Mouse (Mus musculus) stomach, postnatal 0 days (tissue): Measurements from ENCODE around the gene Gfpt1. TPM values are rescaled to one million over a fixed set of nuclear protein-coding genes. Genes with fewer than 3 reads are reported as not detected.

ENCODE experiments used
- ATAC-seq: fragments of 200-750 bp; cut with Nextera tagmentation; 2 replicates; pipeline ENCODE4 v1.8.0; 2017; ENCODE audit not compliant: low FRiP score, low TSS enrichment
- DNase-seq: peaks from one replicate; pipeline ENCODE4 v3.0.0-alpha.2; 2016; ENCODE audit warnings: low spot score
- H3K27ac ChIP-seq: fragments of 300-500 bp; sonication (generic); replicated peaks from 2 replicates; pipeline ENCODE4 v1.5.1; 2014; ENCODE audit warnings: mild to moderate bottlenecking, control low read depth
- H3K27me3 ChIP-seq: fragments of 300-500 bp; sonication (generic); 2 replicates; pipeline ENCODE4 v1.6.1; 2014; ENCODE audit warnings: low read length; ENCODE audit not compliant: control insufficient read depth, insufficient read depth
- H3K36me3 ChIP-seq: fragments of 300-500 bp; sonication (generic); 2 replicates; pipeline ENCODE4 v1.6.1; 2014; ENCODE audit warnings: low read length, mixed read lengths; ENCODE audit not compliant: control insufficient read depth, insufficient read depth
- H3K4me1 ChIP-seq: fragments of 300-500 bp; sonication (generic); replicated peaks from 2 replicates; pipeline ENCODE4 v1.6.1; 2014; ENCODE audit warnings: antibody characterized with exemption; ENCODE audit not compliant: control insufficient read depth, insufficient read depth
- H3K4me2 ChIP-seq: fragments of 300-500 bp; sonication (generic); replicated peaks from 2 replicates; pipeline ENCODE4 v1.6.1; 2014; ENCODE audit warnings: low read depth, mild to moderate bottlenecking, control low read depth, moderate library complexity
- H3K4me3 ChIP-seq: fragments of 300-500 bp; sonication (generic); 2 replicates; pipeline ENCODE4 v1.5.1; 2014; ENCODE audit warnings: low read depth, low read length, control low read depth
- H3K9ac ChIP-seq: fragments of 300-500 bp; sonication (generic); 2 replicates; pipeline ENCODE4 v1.6.1; 2014; ENCODE audit warnings: mild to moderate bottlenecking, low read length, control low read depth, mixed read lengths
- H3K9me3 ChIP-seq: fragments of 300-500 bp; sonication (generic); 2 replicates; pipeline ENCODE4 v1.6.1; 2016; ENCODE audit warnings: low read length; ENCODE audit not compliant: control insufficient read depth
- CTCF ChIP-seq: IDR thresholded peaks from 2 replicates; pipeline ENCODE4 v1.5.1; 2016; ENCODE audit warnings: antibody characterized with exemption, low read depth, mild to moderate bottlenecking, moderate library complexity
- EP300 ChIP-seq: optimal IDR thresholded peaks from 2 replicates; pipeline ENCODE3; 2016; ENCODE audit warnings: antibody characterized with exemption
- WGBS: fragments of 180-500 bp; shearing (Covaris S2); extraction: QIAGEN DNeasy Blood & Tissue Kit; methylation state at CpG from one replicate; pipeline ENCODE4 v1.1.7; 2014; 5-methylcytosine and 5-hydroxymethylcytosine counted together
- polyA plus RNA-seq: library from polyadenylated mRNA; unstranded; fragments of >200 nt; fragmentation: Nextera tagmentation; extraction: Ambion mirVana; gene quantifications from 2 replicates; pipeline ENCODE4 v1.2.1, GENCODE M21; 2015

Gene Gfpt1
- polyA plus RNA-seq, 1 experiment from 2014 or later = 17.4 TPM

DNA sequence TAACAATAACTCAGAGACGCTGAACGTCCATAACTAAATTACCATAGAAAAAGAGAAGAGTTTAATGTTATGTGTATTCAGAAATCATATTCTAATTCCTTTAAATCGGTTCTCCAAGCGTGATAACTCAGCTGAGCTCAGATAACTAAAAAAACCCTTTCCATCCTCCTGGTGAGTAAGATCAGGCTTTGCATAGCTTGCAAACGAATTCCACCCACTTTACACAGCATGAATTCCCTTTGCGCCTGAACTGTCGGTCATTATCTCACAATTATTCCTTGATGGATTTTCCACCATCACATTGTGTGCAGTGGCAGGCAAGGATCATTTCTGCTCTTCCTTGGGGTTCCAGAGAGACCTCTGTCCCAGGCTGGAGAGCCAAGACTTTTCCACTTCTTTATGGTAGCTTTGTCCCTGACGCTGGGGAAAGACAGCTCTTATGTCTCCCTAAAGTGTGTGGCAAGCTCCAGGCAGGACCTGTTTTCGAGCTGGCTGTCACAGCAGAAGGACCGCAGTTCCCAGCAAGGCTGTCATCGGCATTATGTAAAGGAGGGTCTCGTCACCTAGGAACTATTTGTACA is 91.4 kb downstream of the Gfpt1 start:
- Histone ChIP-seq H3K9me3 (no peaks in the 10 kb centered on the region), H3K9ac (no peak overlapping the region), H3K4me3 (no peak overlapping the region), H3K4me1 (no peaks in the 10 kb centered on the region), H3K27ac (no peak overlapping the region), H3K36me3 (0 out of 2 replicates have a peak, but pooled peaks cover 5% of the 10 kb centered on the region), H3K27me3 (no peaks in the 10 kb centered on the region), H3K4me2 (no peak overlapping the region)
- TF ChIP-seq EP300 = no peak
- TF ChIP-seq CTCF = no peak
- WGBS = 75% methylated on average over 12 of the region's 12 CpGs
- DNase-seq (no peak), ATAC-seq (no peak)

GRCm38 (mm10) chr6:87138479-87138878 is 95.8 kb downstream of the Gfpt1 start:
- Histone ChIP-seq H3K9me3 (no peaks in the 10 kb centered on the region), H3K27me3 (no peaks in the 10 kb centered on the region), H3K4me3 (no peak overlapping the region), H3K36me3 (0 out of 2 replicates have a peak, but pooled peaks cover 5% of the 10 kb centered on the region), H3K4me1 (peaks cover 3% of the 10 kb centered on the region; the same call in 1 of the 2 replicates), H3K4me2 (no peak overlapping the region), H3K9ac (no peak overlapping the region), H3K27ac (no peak overlapping the region)
- DNase-seq (no peak), ATAC-seq (no peak)
- TF ChIP-seq EP300 = no peak
- no peak for TF ChIP-seq CTCF
- 81% methylated on average over 5 of the region's 5 CpGs for WGBS

DNA sequence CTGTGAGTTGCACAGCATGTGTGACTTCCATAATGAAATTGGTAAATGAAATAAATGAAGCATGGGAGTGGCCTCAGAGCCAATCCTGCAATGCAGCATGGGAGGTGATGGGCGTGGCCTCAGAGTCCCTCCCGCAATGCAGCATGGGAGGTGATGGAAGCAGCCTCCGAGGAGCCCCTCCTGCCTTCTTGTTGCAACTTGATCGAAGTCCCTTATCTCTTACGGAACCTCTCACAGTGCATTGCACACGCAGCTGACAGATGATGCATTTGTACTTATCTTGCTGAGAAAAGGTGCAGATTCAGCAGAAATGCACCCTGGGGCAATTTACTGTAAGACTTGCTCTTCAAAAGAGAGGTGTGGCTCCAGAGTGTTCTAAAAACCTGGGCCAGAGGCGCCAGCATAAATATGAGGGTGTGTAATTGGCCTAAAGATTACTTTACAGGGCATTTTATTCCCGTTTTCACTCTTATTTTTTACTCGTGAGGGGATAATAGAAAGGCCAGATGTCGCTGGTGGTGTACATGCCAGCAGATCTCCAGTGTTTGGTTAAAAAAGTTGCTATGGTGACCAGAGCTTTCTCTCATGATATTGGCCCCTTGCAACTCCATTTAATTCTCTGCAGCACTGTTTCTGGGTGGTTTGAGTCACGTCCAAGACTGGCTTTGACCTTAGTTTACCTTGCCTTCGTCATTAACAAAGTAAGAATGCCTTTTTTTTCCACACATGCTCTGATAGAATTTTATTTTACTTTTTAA is 97.3 kb downstream of the Gfpt1 start:
- TF ChIP-seq CTCF (no peak), EP300 (no peak)

More for the DNA sequence above, 97.3 kb downstream of the Gfpt1 start:
- Histone ChIP-seq H3K27me3 (no peaks in the 10 kb centered on the region), H3K27ac (no peak overlapping the region), H3K4me3 (no peak overlapping the region), H3K4me2 (no peak overlapping the region), H3K4me1 (peaks cover 5% of the 10 kb centered on the region; the same call in 1 of the 2 replicates), H3K9ac (no peak overlapping the region), H3K36me3 (0 out of 2 replicates have a peak, but pooled peaks cover 5% of the 10 kb centered on the region), H3K9me3 (no peaks in the 10 kb centered on the region)
- DNase-seq = peak; percentile 39
- peak; percentile 28; the same call in 1 of the 2 replicates for ATAC-seq
- WGBS = 50% methylated on average over 12 of the region's 12 CpGs

Other genes with a start within 250 kb of the Gfpt1 start
- 111 and 114 TPM in 2 replicates for gene Anxa4, start 249.3 kb upstream of the Gfpt1 start, polyA plus RNA-seq
- 5.6 and 5.8 TPM in 2 replicates for gene Aak1, start 193.3 kb upstream of the Gfpt1 start, polyA plus RNA-seq
- gene Nfu1, start 33.6 kb upstream of the Gfpt1 start, polyA plus RNA-seq = 76.6 and 80.9 TPM in 2 replicates
- 0.19 and 0.29 TPM in 2 replicates for gene D6Ertd527e, start 61.9 kb downstream of the Gfpt1 start, polyA plus RNA-seq